Mouse (Mus musculus): ENCODE results near the gene Prdm16.

Gene Prdm16

DNA sequence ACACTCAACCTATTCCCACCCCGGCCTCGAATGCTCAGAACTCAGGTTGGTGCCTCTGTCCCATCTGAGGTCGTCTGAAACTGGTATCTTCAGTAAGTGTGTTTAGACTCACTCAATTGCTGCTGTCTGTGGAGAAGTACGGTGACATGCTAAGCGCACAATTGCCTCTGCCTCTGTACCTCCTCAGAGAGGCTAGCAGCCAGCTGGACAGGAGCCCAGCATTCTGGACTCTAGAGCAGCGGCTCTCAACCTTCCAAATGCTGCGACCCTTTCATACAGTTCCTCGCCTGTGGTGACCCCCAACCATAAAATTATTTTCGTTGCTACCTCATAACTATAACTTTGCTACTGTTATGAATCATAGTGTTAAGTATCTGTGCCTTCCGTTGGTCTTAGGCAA lies 34.3 kb downstream of the Prdm16 start:
- DNase-seq, result peak; percentile 47

DNA sequence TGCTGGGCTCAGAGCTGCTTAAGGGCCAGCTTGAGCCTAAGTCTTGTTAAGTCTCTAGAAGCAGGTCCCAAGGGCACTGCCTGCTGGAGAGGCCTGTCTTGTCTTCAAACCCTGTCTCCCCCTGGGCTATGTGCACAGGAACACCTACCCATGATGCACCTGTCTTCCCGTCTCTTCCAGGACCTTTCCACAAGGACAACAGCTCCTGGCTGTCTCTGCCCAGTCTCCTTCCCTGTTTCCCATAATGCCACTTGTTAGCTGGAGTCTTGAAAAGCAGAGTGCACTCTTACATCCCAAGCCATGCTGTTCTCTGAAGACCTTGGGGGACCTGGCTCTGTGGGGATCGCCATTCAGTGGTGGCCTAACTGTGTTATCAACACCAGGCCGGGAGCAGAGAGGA lies 35.7 kb downstream of the Prdm16 start:
- no peak for DNase-seq

DNA sequence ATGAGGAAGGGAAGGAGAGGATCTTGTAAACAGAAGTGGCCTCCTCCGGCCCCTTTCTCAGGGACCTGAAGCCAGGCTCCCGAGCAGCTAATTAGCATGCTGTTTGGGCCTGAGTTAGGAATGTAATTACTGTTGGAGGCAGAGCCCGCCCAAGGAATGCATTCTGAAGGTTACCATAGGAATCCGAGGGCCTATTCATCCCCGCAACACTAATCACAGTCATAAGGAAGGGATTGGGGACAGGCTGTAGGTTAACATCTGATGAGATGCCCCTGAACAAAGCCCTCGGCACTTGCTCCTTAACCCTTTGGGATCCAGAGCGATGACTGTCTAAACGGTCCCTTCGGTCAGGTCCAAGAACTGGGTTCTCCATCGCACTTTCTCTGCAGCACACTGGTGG lies 36.7 kb downstream of the Prdm16 start:
- peak; percentile 22 for DNase-seq

DNA sequence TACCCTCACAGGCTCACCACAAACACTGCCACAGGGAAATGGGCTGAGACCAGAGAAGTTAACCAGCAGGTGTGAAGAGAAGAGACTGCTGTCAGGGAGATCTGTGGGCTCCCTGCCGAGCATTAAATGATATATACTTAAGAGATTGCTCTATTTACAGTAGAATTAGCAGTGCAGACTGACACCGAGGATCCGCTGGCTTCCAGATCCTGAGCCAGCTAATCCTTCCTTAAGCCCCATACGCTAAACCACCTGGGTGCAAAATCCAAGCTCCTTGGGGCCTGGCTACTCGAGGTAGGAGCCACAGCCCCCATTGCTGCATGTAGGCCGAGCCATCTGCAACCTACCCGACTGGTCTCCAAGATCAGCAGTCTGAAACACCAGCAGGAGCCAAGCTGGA lies 38.3 kb downstream of the Prdm16 start:
- DNase-seq, result no peak

DNA sequence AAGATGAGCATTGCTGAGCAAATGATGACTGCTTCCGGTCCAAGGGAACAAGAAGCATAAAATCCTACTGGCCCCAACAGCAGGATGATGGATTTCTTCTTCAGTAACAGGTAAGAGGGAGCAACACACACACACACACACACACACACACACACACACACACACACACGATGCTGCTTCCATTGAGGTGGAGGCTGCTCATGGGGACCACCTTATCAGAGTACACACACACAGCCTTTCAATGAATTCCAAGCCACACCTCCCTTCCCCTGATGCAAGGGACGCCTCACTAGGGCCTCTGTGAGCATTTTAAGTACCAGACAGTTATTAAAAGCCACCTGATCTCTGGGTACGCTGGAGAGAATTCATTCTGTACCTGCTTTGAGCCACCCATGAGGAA lies 39.9 kb downstream of the Prdm16 start:
- DNase-seq, result no peak

GRCm38 (mm10) chr4:154594761-154595556 lies 41.7 kb downstream of the Prdm16 start:
- no peak for DNase-seq

GRCm38 (mm10) chr4:154594116-154594760 lies 42.4 kb downstream of the Prdm16 start:
- no peak for DNase-seq

GRCm38 (mm10) chr4:154592562-154592961 lies 44.1 kb downstream of the Prdm16 start:
- no peak for DNase-seq

DNA sequence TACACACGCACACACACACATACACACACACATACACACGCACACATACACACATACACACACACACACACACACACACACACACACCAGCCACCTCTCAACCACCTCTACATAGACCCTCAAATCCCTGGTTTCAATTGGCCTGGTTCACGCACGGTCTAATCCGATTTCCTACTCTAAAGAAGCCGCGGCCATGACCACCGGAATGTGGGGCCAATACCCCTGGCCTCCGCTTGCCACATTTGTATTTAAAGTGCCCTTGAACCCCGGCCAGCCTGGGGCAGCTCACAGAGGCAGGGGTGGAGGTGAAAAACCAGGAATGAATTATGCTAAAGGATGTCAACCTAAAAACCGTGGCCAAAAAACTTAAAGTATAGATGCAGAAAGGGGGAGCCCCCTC lies 45.8 kb downstream of the Prdm16 start:
- DNase-seq, result no peak

DNA sequence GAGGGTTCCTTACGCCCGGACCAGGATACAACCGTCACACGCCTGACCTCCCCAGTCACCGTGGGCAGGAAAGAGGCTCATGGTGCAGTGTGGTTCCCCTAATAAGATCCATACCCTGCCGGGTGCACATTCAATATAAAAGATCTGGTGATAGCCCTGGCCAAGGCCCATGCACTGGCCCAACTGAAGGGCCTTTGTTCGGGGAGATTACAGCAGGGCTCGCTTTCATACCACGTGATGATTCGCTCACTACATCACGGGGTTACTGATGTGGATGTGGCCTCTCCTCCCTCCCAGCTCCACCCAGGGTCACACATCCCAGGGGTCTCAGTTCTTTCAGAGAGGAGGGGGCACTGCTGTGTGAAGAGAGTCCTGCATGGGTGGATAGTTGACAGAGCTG lies 50.3 kb downstream of the Prdm16 start:
- no peak for DNase-seq

DNA sequence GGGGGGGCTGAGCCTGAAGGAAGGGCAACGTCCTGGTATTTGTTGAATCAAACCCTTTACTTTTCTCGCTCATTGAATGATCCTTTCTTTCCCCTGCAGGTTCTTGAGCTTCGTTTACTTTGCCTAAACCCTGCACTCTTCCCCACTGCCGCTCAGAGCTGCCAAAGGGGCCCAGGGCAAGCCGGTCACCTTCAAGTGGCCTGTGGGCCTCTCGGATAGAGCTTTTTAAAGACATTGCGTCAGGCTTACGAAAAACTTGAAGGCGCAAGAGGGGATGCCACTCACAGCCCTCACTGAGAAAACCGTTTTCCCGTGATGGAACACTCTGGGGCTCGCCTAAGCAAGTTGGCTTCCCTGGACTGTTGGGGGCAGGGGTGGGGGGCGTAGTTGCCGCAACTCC lies 50.9 kb downstream of the Prdm16 start:
- DNase-seq, result no peak

DNA sequence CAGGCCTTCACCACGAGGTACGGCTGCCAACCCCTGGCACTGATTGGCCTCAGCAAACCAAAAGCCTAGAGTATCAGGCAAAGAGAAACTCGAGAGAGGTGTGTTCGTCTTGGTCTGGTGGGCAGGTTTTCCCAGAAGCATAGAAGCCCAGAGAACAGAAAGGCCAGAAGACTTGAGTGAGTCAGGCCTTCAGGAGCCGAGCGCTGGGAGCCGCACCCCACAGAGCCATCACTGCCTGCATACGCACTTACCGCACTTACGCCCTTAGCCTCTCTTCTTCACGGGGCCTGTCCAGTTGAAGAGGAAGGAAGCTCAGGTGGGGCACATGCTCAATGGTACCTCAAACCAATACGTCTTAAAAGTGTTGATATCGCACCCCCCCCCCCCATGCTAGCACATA lies 53.0 kb downstream of the Prdm16 start:
- DNase-seq, result no peak

DNA sequence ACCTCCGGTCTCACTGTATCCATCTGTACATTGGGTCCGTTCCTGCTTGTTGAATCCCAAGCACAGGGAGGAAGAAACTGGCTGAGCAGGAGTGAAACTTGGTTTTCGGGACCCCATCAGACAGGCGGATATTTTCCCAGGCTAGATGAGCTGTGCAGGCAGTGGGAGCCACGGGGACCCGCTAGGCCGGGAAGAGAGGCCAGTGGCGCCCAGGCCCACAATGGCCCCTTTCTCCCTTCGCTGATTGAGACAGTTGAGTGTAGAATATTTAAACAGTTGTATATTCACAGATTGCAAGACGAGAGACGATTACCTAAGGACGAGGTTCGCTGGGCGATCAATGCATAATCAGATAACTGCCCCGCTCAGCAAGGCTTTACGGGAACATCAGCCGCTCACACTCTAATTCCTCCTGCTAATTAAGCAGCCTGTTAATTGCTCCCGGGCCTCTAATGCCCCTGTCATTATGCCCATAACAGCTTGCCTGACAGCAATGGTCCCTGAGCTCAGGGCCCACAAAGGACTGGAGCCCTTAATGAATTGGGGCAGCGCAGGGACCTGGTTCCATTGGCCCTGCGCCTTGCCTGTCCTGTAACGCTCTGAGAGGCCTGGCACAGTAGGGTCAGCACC lies 54.0 kb downstream of the Prdm16 start:
- DNase-seq, result no peak

- DNase-seq, result no peak
Measured at GRCm38 (mm10) chr4:154581261-154581886, 55.3 kb downstream of the Prdm16 start.

GRCm38 (mm10) chr4:154574208-154574875 lies 62.3 kb downstream of the Prdm16 start:
- DNase-seq, result no peak

- DNase-seq, result peak; percentile 43
Measured at GRCm38 (mm10) chr4:154570451-154570881, 66.2 kb downstream of the Prdm16 start.

- DNase-seq, result no peak
Measured at GRCm38 (mm10) chr4:154569845-154570244, 66.8 kb downstream of the Prdm16 start.

DNA sequence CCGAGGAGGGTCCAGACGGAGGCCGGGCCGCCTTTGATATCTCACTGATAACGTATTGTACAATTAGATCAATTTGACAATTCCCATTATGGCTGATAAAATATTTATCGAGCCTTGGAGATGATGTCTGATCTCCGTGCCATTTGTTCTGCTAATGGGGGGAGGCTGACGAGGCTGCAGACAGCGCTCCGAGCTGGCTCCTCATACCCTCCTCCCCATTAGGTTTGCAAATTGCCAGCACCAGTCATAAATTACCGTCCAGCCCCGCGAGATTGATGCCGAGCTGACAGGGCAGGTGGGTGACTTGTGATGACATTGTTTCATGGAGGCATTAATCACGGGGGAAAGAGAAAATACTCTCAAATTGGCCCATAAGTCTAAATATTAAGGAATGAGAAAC lies 67.9 kb downstream of the Prdm16 start:
- no peak for DNase-seq

- no peak for DNase-seq
Measured at GRCm38 (mm10) chr4:154567942-154568341, 68.7 kb downstream of the Prdm16 start.

DNA sequence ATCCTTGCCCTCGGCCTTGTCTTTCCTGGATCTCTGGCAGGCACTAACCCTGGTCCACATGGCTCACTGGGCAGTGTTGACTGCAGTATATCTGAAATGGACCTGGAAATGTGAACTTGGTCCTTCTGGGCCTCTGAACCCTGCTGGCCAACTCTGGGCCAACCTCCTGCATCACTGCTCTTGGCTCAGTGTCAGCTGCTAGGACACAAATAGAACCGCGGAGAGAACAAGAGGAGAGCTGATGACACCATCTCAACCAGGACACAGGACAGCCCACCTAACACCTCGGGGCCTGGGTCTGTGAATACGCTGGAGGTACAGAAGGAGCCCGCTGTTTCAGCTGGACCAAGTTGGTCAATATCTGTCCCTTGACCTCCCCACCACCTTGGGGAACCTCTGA lies 73.5 kb downstream of the Prdm16 start:
- DNase-seq, result no peak

DNA sequence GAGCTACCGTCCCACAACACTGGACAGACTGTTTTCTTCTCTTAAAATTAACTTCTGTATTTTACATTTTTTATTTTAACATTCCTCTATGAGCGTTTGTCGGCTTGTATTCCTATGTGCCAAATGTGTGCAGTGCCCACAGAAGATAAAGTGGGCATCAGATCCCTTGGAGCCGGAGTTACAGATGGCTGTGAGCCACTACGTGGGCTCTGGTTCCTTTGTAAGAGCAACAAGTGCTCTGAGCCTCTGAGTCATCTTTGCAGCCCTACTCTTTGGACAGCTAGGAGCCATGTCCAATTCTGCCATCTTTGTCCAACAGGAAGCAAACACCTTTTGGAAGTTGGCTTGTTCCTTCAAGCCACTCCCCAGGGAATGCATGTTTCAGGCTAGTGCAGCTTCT lies 78.6 kb downstream of the Prdm16 start:
- DNase-seq, result no peak

DNA sequence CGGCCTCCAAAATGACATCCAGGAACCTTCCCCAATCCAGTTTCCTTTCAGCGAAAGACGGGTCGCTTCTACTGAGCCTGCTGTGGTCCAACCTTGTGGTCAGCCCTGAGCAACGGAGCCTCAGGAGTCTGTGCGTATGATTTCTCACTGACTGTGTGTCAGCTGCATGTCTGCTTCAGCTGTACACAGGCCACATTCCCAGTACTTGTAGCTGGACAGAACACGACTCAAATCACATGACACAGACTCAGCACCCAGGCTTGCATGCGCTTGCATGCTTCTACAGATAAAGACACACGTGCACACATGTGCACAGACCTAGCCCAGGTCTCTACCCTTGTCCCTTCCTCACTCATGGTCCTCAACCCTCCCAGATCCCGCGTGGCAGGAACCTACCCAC lies 79.5 kb downstream of the Prdm16 start:
- no peak for DNase-seq

DNA sequence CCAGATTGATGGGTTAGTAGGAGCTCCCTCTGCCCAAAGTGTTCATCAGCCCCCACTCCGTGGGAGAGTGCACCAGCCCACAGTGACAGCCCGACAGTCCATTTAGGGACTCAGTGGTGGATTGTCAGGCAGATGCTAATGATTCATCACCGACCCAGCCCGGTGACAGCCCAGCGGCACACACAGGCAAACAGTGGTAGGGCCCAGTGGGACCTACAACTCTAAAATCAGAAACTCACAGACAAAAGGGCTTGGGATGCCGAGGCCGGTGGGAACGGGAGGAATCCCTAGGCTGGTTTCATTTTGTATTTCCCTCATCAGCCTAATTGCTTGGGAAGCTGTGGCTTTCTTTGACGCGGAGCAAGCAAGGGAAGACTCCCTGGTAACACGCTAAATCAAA lies 80.3 kb downstream of the Prdm16 start:
- DNase-seq, result no peak

Data from kidney, postnatal 10 days (tissue).